Mouse (Mus musculus): ENCODE measurements at regions not wholly inside any gene's neighbourhood (a gene's known extent, or its start where the extent isn't known, plus 50 kb on each side); places are given as distances from the start of the nearest gene placed in this dataset.
A peak's percentile ranks its signal among the peaks of the same experiment; 100 is the strongest.

DNA sequence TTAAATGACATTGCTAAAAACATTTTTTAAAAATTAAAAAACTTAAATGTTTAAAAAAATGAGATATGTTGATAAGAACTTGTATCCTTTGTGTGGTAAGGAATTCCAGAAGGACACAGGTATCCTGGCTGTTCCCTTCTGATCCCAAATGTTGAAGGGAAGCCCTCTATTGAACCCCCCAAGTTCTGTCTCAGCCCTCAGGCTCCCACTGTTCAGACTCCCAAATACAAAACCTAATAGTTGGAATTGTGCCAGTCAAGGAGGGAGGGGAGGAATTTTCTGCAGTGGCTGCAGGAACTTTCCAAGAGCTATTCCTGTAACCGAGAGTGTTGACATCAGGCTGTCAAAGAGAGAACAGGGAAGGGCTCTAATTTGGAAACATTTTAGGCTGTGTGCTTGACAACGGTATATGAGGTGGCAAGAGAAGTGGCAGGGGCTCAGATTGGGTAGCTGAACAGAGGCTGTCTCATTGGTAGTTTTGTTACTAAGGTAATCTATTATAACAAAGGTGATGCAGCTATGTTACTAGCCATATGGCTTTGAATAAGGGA lies 843.8 kb upstream of the A1bg start:
- no peak overlapping the region for H3K4me2 ChIP-seq
- H3K9me3 ChIP-seq (replicated peaks), result peaks cover 5% of the 10 kb centered on the region; the same call in 1 of the 2 replicates
- H3K36me3 ChIP-seq, result no peaks in the 10 kb centered on the region
- H3K27me3 ChIP-seq (replicated peaks), result no peaks in the 10 kb centered on the region
- ATAC-seq (ENCODE audit: insufficient number of reproducible peaks, low FRiP score), result peak; percentile 81
- no peak overlapping the region for H3K9ac ChIP-seq
- 6% methylated on average over 2 of the region's 2 CpGs for WGBS
- peaks cover 25% of the 10 kb centered on the region for H3K4me1 ChIP-seq (replicated peaks)
- H3K27ac ChIP-seq (ENCODE audit: poor library complexity, severe bottlenecking), result no peak overlapping the region
- no peak overlapping the region for H3K4me3 ChIP-seq

DNA sequence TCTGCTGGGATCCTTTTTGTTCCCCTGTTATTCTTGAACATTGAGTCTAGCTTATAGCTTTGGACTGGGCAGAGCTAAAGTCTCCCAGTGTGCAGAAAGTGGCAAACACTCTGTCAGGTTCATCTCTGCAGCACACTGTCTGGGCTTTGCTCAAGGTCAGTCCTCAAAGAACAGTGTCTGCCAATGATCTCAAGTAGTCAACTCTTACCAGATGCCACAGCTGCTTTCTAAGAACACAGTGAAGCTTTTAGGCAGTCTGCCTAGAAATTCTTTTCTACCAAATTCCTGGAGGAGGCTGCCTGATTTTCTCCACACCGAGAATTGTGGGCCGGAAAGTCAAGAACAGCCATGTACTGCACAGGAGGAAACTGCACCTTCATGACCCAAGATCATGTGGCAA lies 831.0 kb upstream of the A1bg start:
- Histone ChIP-seq H3K4me2 (no peak overlapping the region), H3K4me1 (replicated peaks) (peaks cover 5% of the 10 kb centered on the region; the same call in 1 of the 2 replicates), H3K9me3 (replicated peaks) (no peaks in the 10 kb centered on the region), H3K4me3 (no peak overlapping the region), H3K27me3 (replicated peaks) (no peaks in the 10 kb centered on the region), H3K36me3 (no peaks in the 10 kb centered on the region), H3K9ac (no peak overlapping the region), H3K27ac (ENCODE audit: poor library complexity, severe bottlenecking) (no peak overlapping the region; the same call in 1 of the 2 replicates)
- ATAC-seq (ENCODE audit: insufficient number of reproducible peaks, low FRiP score), result no peak
- WGBS, result 60% methylated on average over 2 of the region's 2 CpGs

DNA sequence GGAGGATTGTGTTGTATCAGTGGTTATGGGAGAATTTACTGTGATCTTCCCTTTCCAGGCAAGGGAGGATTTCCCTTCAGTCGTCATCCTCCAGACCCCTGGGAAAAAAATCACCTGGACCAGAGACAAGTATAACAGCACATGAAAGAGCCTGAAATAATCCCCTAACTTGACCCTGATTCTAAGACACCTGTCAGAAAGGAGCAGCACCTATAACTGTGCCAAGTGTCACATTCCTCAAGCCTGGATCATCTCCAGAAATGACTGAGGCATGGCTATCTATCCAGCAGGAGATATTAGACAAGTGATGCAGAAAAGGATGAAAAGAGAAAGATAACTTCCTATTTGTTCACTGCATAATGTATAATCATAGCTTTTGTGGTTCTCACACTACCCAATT lies 800.9 kb upstream of the A1bg start:
- no peaks in the 10 kb centered on the region for H3K4me1 ChIP-seq (replicated peaks)

DNA sequence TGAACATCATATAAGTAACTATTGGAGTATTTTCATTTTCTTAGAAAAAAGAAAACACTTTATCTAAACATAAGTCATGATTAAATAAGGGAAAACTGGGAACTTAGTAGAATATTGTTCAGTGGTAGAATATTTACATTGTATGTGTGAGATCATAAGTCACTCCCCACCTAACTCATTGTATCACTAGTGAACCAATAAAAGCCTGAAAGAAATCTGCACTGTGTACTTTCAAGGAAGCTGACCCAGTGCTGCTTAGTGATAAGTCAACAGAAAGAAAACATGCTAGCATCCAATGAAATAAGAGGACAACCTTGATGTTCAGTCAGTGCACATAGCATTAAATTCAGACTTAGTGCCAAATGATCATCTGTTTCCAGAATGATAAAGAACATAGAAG lies 795.7 kb upstream of the A1bg start:
- no peak for ATAC-seq (ENCODE audit: insufficient number of reproducible peaks, low FRiP score)
- Histone ChIP-seq H3K9ac (no peak overlapping the region), H3K4me3 (no peak overlapping the region), H3K27ac (ENCODE audit: poor library complexity, severe bottlenecking) (no peak overlapping the region), H3K4me2 (no peak overlapping the region), H3K36me3 (no peaks in the 10 kb centered on the region), H3K27me3 (replicated peaks) (no peaks in the 10 kb centered on the region), H3K4me1 (replicated peaks) (0 out of 2 replicates have a peak, but pooled peaks cover 3% of the 10 kb centered on the region), H3K9me3 (replicated peaks) (no peaks in the 10 kb centered on the region)

More for the DNA sequence above, 800.9 kb upstream of the A1bg start:
- Histone ChIP-seq H3K27me3 (replicated peaks) (no peaks in the 10 kb centered on the region), H3K4me3 (no peak overlapping the region), H3K27ac (ENCODE audit: poor library complexity, severe bottlenecking) (no peak overlapping the region), H3K36me3 (no peaks in the 10 kb centered on the region), H3K9ac (no peak overlapping the region), H3K4me2 (no peak overlapping the region), H3K9me3 (replicated peaks) (no peaks in the 10 kb centered on the region)
- WGBS, result 34% methylated on average over 1 of the region's 1 CpGs
- no peak for ATAC-seq (ENCODE audit: insufficient number of reproducible peaks, low FRiP score)

DNA sequence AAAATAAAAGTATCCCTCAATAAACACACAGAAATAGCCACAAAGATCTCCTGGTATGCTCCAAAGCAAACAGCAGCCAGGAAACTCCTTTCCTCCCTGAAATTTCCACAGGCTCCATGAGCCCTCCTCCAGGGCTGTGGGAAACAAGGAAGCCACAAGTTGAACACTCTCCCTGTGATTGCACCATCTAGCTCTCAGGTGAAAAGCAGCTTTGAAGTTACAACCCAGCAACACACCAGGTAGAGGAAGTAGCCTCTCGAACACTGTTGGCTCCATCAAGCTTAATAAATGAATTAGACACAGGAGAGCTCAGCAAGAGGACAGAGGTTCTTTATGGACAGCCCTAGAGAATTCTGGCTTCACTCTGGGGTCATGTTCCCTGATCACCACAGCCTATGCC lies 794.4 kb upstream of the A1bg start:
- H3K9ac ChIP-seq, result no peak overlapping the region
- H3K4me2 ChIP-seq, result no peak overlapping the region
- H3K36me3 ChIP-seq, result no peaks in the 10 kb centered on the region
- no peak overlapping the region for H3K4me3 ChIP-seq
- H3K9me3 ChIP-seq (replicated peaks), result no peaks in the 10 kb centered on the region
- 72% methylated on average over 1 of the region's 1 CpGs for WGBS
- H3K27me3 ChIP-seq (replicated peaks), result no peaks in the 10 kb centered on the region
- H3K4me1 ChIP-seq (replicated peaks), result 0 out of 2 replicates have a peak, but pooled peaks cover 3% of the 10 kb centered on the region
- peak overlapping the region; percentile 55 for H3K27ac ChIP-seq (ENCODE audit: poor library complexity, severe bottlenecking)
- no peak for ATAC-seq (ENCODE audit: insufficient number of reproducible peaks, low FRiP score)

DNA sequence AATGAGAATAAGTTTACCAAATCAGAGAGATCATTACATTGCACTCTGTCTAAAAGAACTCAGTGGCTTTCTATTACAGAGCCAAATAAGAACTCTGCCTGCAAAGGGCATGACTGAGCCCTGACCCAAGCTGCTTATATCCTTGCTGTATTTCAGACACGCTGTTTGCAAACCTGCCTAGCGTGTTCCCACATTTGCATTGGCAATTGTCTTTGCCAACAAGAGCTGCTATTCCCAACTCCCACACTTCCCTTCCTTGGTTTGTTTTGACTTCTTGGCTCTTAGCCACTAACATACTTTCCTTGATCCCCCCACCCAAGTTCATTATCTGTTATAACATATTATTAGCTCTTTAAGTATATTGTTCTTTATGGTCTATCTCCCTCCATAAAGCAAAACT lies 791.1 kb upstream of the A1bg start:
- no peaks in the 10 kb centered on the region for H3K36me3 ChIP-seq
- H3K4me2 ChIP-seq, result no peak overlapping the region
- H3K9me3 ChIP-seq (replicated peaks), result no peaks in the 10 kb centered on the region
- no peak overlapping the region for H3K27ac ChIP-seq (ENCODE audit: poor library complexity, severe bottlenecking)
- 59% methylated on average over 2 of the region's 2 CpGs for WGBS
- H3K4me1 ChIP-seq (replicated peaks), result 0 out of 2 replicates have a peak, but pooled peaks cover 3% of the 10 kb centered on the region
- no peak overlapping the region for H3K4me3 ChIP-seq
- no peak overlapping the region for H3K9ac ChIP-seq
- ATAC-seq (ENCODE audit: insufficient number of reproducible peaks, low FRiP score), result no peak
- H3K27me3 ChIP-seq (replicated peaks), result no peaks in the 10 kb centered on the region

DNA sequence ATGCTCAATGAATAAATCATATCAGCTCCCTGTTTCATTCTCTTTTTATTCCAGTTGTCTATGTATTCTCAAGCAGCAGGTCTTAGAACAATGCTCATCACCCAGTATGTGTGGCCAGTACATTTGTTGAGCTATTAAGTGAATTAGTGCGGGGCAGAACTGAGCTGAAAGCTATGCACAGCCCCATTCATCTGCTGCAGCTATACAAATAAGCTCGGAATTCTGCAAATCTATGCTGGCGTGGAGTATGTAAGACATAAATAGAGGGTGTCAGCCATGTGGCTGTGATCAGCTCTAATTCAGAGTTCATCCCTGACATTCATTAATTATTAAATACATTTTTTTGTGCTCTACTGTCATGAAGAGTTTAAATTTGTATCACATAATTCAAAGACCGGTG lies 786.1 kb upstream of the A1bg start:
- Histone ChIP-seq H3K9ac (no peak overlapping the region), H3K27ac (ENCODE audit: poor library complexity, severe bottlenecking) (no peak overlapping the region), H3K36me3 (no peaks in the 10 kb centered on the region), H3K9me3 (replicated peaks) (no peaks in the 10 kb centered on the region), H3K4me3 (no peak overlapping the region), H3K27me3 (replicated peaks) (no peaks in the 10 kb centered on the region), H3K4me2 (no peak overlapping the region), H3K4me1 (replicated peaks) (peaks cover 10% of the 10 kb centered on the region; the same call in 1 of the 2 replicates)
- ATAC-seq (ENCODE audit: insufficient number of reproducible peaks, low FRiP score), result no peak
- 80% methylated on average over 4 of the region's 4 CpGs for WGBS

DNA sequence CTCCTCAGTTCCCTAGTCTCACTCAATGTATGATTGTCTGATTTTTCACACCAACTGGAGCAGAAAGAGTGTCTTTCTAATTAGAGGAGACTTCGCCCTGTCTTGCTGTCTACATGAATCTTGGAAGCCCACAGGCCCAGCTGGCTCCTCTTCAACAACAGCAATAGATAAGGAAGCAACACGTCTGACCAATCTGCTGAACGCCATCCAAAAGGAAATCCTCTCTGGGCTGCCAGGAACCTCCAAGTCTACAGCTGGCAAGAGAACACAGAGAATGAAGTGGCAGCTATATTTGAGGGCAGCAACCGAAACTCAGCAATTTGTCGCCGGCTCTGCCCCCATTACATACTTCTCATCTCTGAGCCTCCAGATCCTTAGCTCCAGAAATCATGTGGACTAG lies 785.1 kb upstream of the A1bg start:
- Histone ChIP-seq H3K36me3 (no peaks in the 10 kb centered on the region), H3K27ac (ENCODE audit: poor library complexity, severe bottlenecking) (0 out of 2 replicates have a peak overlapping the region, but pooled peaks have one; percentile 11), H3K4me3 (no peak overlapping the region), H3K4me1 (replicated peaks) (peaks cover 8% of the 10 kb centered on the region; the same call in 1 of the 2 replicates), H3K9ac (no peak overlapping the region), H3K27me3 (replicated peaks) (0 out of 2 replicates have a peak, but pooled peaks cover 4% of the 10 kb centered on the region), H3K9me3 (replicated peaks) (no peaks in the 10 kb centered on the region), H3K4me2 (no peak overlapping the region)
- ATAC-seq (ENCODE audit: insufficient number of reproducible peaks, low FRiP score), result 0 out of 2 replicates have a peak, but pooled peaks have one; percentile 25
- WGBS, result 37% methylated on average over 6 of the region's 6 CpGs

DNA sequence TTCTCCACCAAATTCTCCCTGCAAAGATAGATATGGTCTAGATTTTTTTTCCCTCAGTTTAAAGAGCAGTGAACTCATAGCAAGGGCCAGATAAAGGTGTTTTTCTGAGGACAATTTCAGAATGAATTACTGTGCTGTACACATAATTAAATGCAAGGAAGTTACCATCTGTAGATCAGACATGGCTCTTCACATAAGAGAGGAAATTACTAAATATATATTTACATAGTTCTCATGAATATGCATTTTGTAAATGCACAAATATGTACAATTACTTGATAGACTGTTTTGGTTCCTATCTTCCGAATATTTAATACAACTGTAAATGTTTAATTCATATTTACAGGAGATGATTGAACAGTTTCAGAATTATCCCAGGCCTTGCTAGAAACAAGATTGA lies 769.9 kb upstream of the A1bg start:
- 92% methylated on average over 1 of the region's 1 CpGs for WGBS
- Histone ChIP-seq H3K4me3 (no peak overlapping the region), H3K27ac (ENCODE audit: poor library complexity, severe bottlenecking) (no peak overlapping the region), H3K36me3 (no peaks in the 10 kb centered on the region), H3K27me3 (replicated peaks) (no peaks in the 10 kb centered on the region), H3K9ac (no peak overlapping the region), H3K4me2 (no peak overlapping the region), H3K9me3 (replicated peaks) (no peaks in the 10 kb centered on the region), H3K4me1 (replicated peaks) (no peaks in the 10 kb centered on the region)
- ATAC-seq (ENCODE audit: insufficient number of reproducible peaks, low FRiP score), result no peak

DNA sequence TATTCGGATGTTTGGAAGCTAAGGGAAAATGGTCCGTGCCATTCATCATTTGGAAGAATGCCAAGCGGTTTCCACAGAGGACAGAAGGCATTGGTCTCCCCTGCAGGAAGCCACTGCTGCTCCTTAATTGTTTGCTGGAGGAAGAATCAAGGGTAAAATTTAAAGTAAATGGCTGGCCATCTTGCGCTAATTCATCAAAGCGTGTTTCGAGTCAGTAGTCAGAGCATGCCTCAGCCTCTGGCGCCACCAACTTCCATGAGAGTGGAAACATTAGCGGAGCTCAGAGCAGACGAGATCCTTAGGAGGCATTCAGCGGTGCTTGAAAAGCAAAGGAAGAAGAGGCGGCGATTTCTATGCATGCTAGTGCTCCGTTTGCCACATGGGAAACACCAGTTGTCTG lies 767.6 kb upstream of the A1bg start:
- no peaks in the 10 kb centered on the region for H3K9me3 ChIP-seq (replicated peaks)
- H3K4me1 ChIP-seq (replicated peaks), result no peaks in the 10 kb centered on the region
- no peak overlapping the region for H3K9ac ChIP-seq
- no peak overlapping the region for H3K4me3 ChIP-seq
- no peak overlapping the region for H3K4me2 ChIP-seq
- WGBS, result 78% methylated on average over 13 of the region's 13 CpGs
- H3K27ac ChIP-seq (ENCODE audit: poor library complexity, severe bottlenecking), result no peak overlapping the region
- H3K36me3 ChIP-seq, result no peaks in the 10 kb centered on the region
- ATAC-seq (ENCODE audit: insufficient number of reproducible peaks, low FRiP score), result no peak
- no peaks in the 10 kb centered on the region for H3K27me3 ChIP-seq (replicated peaks)

DNA sequence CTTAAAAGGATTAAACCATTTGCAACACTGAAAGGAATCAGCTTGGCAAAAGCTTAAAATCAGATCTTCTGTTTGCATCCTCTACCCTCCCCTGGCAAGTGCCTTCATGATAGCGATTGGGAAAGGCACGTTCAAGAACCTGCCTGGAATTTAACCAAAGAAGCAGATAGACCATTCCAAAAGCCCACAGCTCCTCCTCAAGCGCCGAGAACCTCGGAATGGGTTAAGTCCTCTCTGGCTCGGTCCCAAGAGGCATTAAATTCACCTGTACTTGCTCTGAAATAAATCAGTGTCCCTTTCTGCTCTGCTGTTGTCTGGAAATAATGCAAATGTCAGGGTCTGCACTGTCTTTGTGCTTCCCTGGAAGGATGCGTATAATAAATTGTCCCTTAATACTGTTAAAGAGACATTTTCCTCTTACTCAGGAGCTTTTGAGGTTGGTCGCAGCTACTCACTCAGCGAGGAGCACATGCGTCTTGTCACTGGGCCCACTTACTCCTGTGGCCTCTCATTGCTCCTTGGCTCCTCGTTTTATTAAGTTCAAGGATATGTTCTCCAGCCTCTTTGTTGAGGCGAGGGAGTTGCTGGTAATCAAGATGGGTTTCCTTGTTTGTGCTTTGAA lies 767.1 kb upstream of the A1bg start:
- H3K9ac ChIP-seq, result no peak overlapping the region
- no peaks in the 10 kb centered on the region for H3K27me3 ChIP-seq (replicated peaks)
- no peak overlapping the region for H3K4me2 ChIP-seq
- H3K9me3 ChIP-seq (replicated peaks), result no peaks in the 10 kb centered on the region
- no peak overlapping the region for H3K4me3 ChIP-seq
- 82% methylated on average over 12 of the region's 12 CpGs for WGBS
- H3K4me1 ChIP-seq (replicated peaks), result no peaks in the 10 kb centered on the region
- H3K27ac ChIP-seq (ENCODE audit: poor library complexity, severe bottlenecking), result no peak overlapping the region
- no peak for ATAC-seq (ENCODE audit: insufficient number of reproducible peaks, low FRiP score)
- no peaks in the 10 kb centered on the region for H3K36me3 ChIP-seq

DNA sequence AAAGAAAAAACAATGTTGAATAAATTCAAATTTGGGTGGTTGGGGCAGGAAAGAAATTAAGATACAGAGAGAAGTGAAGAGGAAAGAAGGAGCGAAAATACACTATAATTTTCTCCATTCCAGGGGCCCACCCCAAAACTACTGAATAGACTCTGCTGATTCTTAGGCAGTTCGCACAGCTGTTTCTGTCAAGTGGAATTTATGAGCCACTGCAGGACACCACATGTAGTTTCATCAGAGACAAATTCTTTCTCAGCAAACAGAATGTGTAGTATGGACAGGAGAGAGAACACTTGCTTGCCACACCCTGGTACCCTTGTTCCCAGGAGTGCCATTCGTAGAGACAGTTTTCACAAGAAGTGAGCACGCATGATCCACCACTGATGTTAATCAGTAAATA lies 760.2 kb upstream of the A1bg start:
- Histone ChIP-seq H3K4me2 (no peak overlapping the region), H3K27ac (ENCODE audit: poor library complexity, severe bottlenecking) (no peak overlapping the region), H3K4me1 (replicated peaks) (no peaks in the 10 kb centered on the region), H3K36me3 (no peaks in the 10 kb centered on the region), H3K27me3 (replicated peaks) (no peaks in the 10 kb centered on the region), H3K9ac (no peak overlapping the region), H3K4me3 (no peak overlapping the region), H3K9me3 (replicated peaks) (no peaks in the 10 kb centered on the region)
- 75% methylated on average over 4 of the region's 4 CpGs for WGBS
- ATAC-seq (ENCODE audit: insufficient number of reproducible peaks, low FRiP score), result no peak
